Comparison of ENCODE assay signal across 8 mouse cellular contexts in genomic region chr19:8837251-8837791, GRCm38 (mm10). TPM values are rescaled to one million over a fixed set of nuclear protein-coding genes. Genes with fewer than 3 reads are reported as not detected.
DNase-seq lines count a peak whose midpoint lies in the region; ATAC-seq lines count a peak whose summit lies in the region.

Bscl2 (plus strand) TSS chr19:8837467.

- peak within 1 kb of the TSS; percentile 94 for H3K9ac ChIP-seq in hindbrain, embryonic 14.5 days

- H3K9me3 ChIP-seq in hindbrain, embryonic 14.5 days (ENCODE audit: control insufficient read depth, low read length), result no peaks in the 10 kb centered on the region

- H3K4me2 ChIP-seq in hindbrain, embryonic 14.5 days (replicated peaks), result peak within 1 kb of the TSS; percentile 66

- H3K27me3 ChIP-seq in hindbrain, embryonic 14.5 days (ENCODE audit: control insufficient read depth, insufficient read depth, low read length), result no peaks in the 10 kb centered on the region

- peak; percentile 93 for DNase-seq in R1 (ENCODE audit: low read depth, low spot score)
- peak; percentile 91 to 92 for DNase-seq in cerebellum, postnatal 25 days
- DNase-seq in frontal cortex, postnatal 36 days (ENCODE audit: low spot score in 2 of 2), result peak; percentile 84 to 91
- peak; percentile 83 for DNase-seq in hindbrain, embryonic 14.5 days (ENCODE audit: low spot score)
- DNase-seq in layer of hippocampus, postnatal 36 days, result peak; percentile 87 to 88
- peak; percentile 80 for DNase-seq in lung, postnatal 25 days (ENCODE audit: low spot score)
- DNase-seq in retina, adult 2 months (ENCODE audit: low read depth, low spot score), result peak; percentile 66
- peak; percentile 81 to 85 for DNase-seq in thymus, postnatal 36 days

- peak within 1 kb of the TSS; percentile 77 for H3K4me3 ChIP-seq in hindbrain, embryonic 14.5 days (replicated peaks; ENCODE audit: low read length)

- H3K4me1 ChIP-seq in hindbrain, embryonic 14.5 days (replicated peaks; ENCODE audit: control insufficient read depth, insufficient read depth, low read length), result peaks cover 13% of the 10 kb centered on the region

- peak; percentile 64 for ATAC-seq in hindbrain, embryonic 14.5 days (ENCODE audit: low FRiP score)

- under 1% methylated on average over 35 of the region's 38 CpGs for whole genome bisulfite sequencing in hindbrain, embryonic 14.5 days

- H3K36me3 ChIP-seq in hindbrain, embryonic 14.5 days (replicated peaks; ENCODE audit: control insufficient read depth, insufficient read depth), result peaks cover 41% of the 10 kb centered on the region

- peak within 1 kb of the TSS; percentile 96 for H3K27ac ChIP-seq in hindbrain, embryonic 14.5 days

RNA-seq across cellular contexts. Expression of gene Bscl2, which starts in this region (rescaled TPM):
- polyA plus RNA-seq in hindbrain, embryonic 14.5 days (2014; fragmentation: Nextera tagmentation; extraction: Ambion mirVana), result 79.9 and 89.2 TPM in 2 replicates
- total RNA-seq in layer of hippocampus, postnatal 36 days (2021), result 100 to 1,000 TPM in 1 of 2 experiments, 10 to 100 TPM in 1; 99.0 to 112 TPM

Comparison
In these comparisons a context has a peak if more than half of its experiments do, and no peak if none do; other contexts are left out.
1. Peak in every context shown above with its lines: DNase-seq, ATAC-seq, H3K4me3 ChIP-seq and H3K27ac ChIP-seq.